Mouse (Mus musculus) embryonic fibroblast, embryonic 13.5 days (primary cell): ENCODE measurements around the gene Ccl22.

ENCODE experiments used
- CTCF ChIP-seq: IDR thresholded peaks from 2 replicates; pipeline ENCODE4 v1.5.1; 2011; ENCODE audit warnings: mild to moderate bottlenecking, control low read depth, low read length, moderate library complexity, borderline replicate concordance; ENCODE audit not compliant: insufficient read depth
- POLR2A ChIP-seq: IDR thresholded peaks from 2 replicates; pipeline ENCODE4 v1.6.1; 2011; ENCODE audit warnings: low read depth, mild to moderate bottlenecking, control low read depth, low read length, moderate library complexity

DNA sequence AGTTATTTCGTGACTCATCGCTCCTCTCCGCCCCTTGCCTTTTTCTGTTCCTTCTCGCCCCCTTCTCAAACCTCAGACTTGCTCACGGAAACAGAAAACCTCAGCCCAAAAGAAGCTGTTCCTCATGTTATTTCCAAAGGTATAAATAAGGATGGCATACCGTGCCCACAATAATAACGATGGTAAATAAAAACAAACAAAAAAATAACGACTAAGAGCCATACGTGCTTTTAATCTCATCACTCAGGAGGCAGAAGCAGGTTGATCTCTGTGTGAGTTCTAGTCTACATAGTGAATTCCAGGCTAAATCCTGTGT lies 40.8 kb upstream of the Ccl22 start:
- TF ChIP-seq CTCF, result no peak
- TF ChIP-seq POLR2A, result no peak
